ENCODE assay signal across 8 mouse cellular contexts in the genomic region with DNA sequence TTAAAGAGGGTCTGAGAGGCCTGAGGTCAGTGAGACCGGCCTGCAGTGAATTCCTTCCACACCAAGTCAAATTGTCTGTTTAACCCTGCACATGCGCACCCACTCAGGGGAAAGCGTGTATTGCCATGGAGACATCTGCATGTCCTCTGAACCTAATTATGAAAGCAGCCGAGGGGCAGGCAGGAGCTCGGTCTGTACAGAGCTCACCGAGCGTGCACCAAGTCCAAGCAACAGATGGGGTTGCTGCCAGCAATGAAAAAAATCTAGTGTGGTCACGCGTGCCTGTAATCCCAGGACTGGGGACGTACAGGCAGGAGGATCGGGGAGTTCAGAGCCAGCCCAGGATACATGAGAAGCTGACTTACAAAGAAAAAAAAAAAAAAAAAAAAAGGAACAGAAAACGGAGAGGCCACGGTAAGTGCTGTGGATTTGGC. TPM values are rescaled to one million over a fixed set of nuclear protein-coding genes. Genes with fewer than 3 reads are reported as not detected.
DNase-seq lines count a peak whose midpoint lies in the region; ATAC-seq and TF ChIP-seq lines count a peak whose summit lies in the region.

No protein-coding gene starts in this region.

- no peaks in the 10 kb centered on the region for H3K9me3 ChIP-seq in heart, embryonic 12.5 days (replicated peaks)
- H3K9me3 ChIP-seq in kidney, postnatal 0 days (replicated peaks; ENCODE audit: low read length) = no peaks in the 10 kb centered on the region
- no peaks in the 10 kb centered on the region for H3K9me3 ChIP-seq in liver, postnatal 0 days (ENCODE audit: low read length)

- no peak for TF ChIP-seq CTCF in kidney, postnatal 0 days (IDR thresholded peaks at IDR 0.05; ENCODE audit: low read depth)
- TF ChIP-seq CTCF in liver, postnatal 0 days (IDR thresholded peaks at IDR 0.05; ENCODE audit: low read depth) = no peak

- TF ChIP-seq EP300 in liver, postnatal 0 days (IDR thresholded peaks at IDR 0.05; ENCODE audit: low read depth) = no peak

- no peak for ATAC-seq in heart, embryonic 12.5 days (ENCODE audit: insufficient number of reproducible peaks, low FRiP score)
- ATAC-seq in kidney, postnatal 0 days (replicated peaks; ENCODE audit: low FRiP score, low read depth) = peak; percentile 75
- no peak for ATAC-seq in liver, postnatal 0 days

- peaks cover 23% of the 10 kb centered on the region; the same call in 1 of the 2 replicates for H3K4me1 ChIP-seq in heart, embryonic 12.5 days (replicated peaks)
- peaks cover 4% of the 10 kb centered on the region; the same call in 1 of the 2 replicates for H3K4me1 ChIP-seq in kidney, postnatal 0 days (replicated peaks; ENCODE audit: insufficient read depth, low read length)
- peaks cover 3% of the 10 kb centered on the region; the same call in 1 of the 2 replicates for H3K4me1 ChIP-seq in liver, postnatal 0 days (ENCODE audit: insufficient read depth)

- peak; percentile 12 for DNase-seq in gastrocnemius, postnatal 14 days
- DNase-seq in gastrocnemius, postnatal 36 days = no peak
- DNase-seq in embryo, embryonic 10.5 days (ENCODE audit: low spot score) = peak; percentile 71
- DNase-seq in kidney, postnatal 0 days (ENCODE audit: low spot score) = peak; percentile 46
- no peak for DNase-seq in liver, postnatal 0 days
- DNase-seq in skeletal muscle tissue, adult 2 months (ENCODE audit: low read depth, low spot score) = peak; percentile 10
- no peak for DNase-seq in adrenal gland, postnatal 25 days

- H3K27me3 ChIP-seq in heart, embryonic 12.5 days (replicated peaks) = no peaks in the 10 kb centered on the region
- H3K27me3 ChIP-seq in kidney, postnatal 0 days (ENCODE audit: insufficient read depth, low read length) = no peaks in the 10 kb centered on the region
- no peaks in the 10 kb centered on the region for H3K27me3 ChIP-seq in liver, postnatal 0 days (ENCODE audit: insufficient read depth, low read length)

- peak overlapping the region; percentile 61 for H3K4me2 ChIP-seq in heart, embryonic 12.5 days
- H3K4me2 ChIP-seq in kidney, postnatal 0 days (ENCODE audit: low read length) = peak overlapping the region; percentile 51
- peak overlapping the region; percentile 48 for H3K4me2 ChIP-seq in liver, postnatal 0 days (ENCODE audit: low read depth, low read length)

- H3K4me3 ChIP-seq in heart, embryonic 12.5 days = no peak overlapping the region
- H3K4me3 ChIP-seq in kidney, postnatal 0 days (replicated peaks; ENCODE audit: low read depth, low read length) = peak overlapping the region; percentile 19
- H3K4me3 ChIP-seq in liver, postnatal 0 days (ENCODE audit: low read depth, low read length) = no peak overlapping the region

- no peak overlapping the region for H3K9ac ChIP-seq in heart, embryonic 12.5 days
- 0 out of 2 replicates have a peak overlapping the region, but pooled peaks have one; percentile 24 for H3K9ac ChIP-seq in kidney, postnatal 0 days (ENCODE audit: low read depth, low read length)
- H3K9ac ChIP-seq in liver, postnatal 0 days (replicated peaks) = no peak overlapping the region

- intact Hi-C loops in gastrocnemius, postnatal 14 days (cut with DNase I; ENCODE audit: low total_unique reads) = loop anchor here (5.0 kb wide), 1 partner anchor 200 kb away; no protein-coding TSS in a partner anchor
- intact Hi-C loops in gastrocnemius, postnatal 36 days (cut with DNase I) = no loop called here

- WGBS in heart, embryonic 12.5 days = 58% methylated on average over 13 of the region's 13 CpGs
- WGBS in kidney, postnatal 0 days = 24% methylated on average over 13 of the region's 13 CpGs
- WGBS in liver, postnatal 0 days (ENCODE audit: insufficient replicate concordance) = 67% methylated on average over 13 of the region's 13 CpGs

- no peak overlapping the region for H3K27ac ChIP-seq in heart, embryonic 12.5 days (ENCODE audit: poor library complexity, severe bottlenecking)
- peak overlapping the region; percentile 21; the same call in 1 of the 2 replicates for H3K27ac ChIP-seq in kidney, postnatal 0 days
- no peak overlapping the region for H3K27ac ChIP-seq in liver, postnatal 0 days (ENCODE audit: low read depth)

- H3K36me3 ChIP-seq in heart, embryonic 12.5 days = peaks cover 3% of the 10 kb centered on the region; the same call in 1 of the 2 replicates
- no peaks in the 10 kb centered on the region for H3K36me3 ChIP-seq in kidney, postnatal 0 days (ENCODE audit: insufficient read depth, low read length)
- H3K36me3 ChIP-seq in liver, postnatal 0 days (replicated peaks; ENCODE audit: insufficient read depth, low read length) = peaks cover 8% of the 10 kb centered on the region

RNA-seq across cellular contexts. Expression of gene Crebl2, which starts 32.7 kb away (rescaled TPM):
- 1 to 10 TPM; 3.5 to 5.0 TPM for total RNA-seq in gastrocnemius, postnatal 14 days (2021)
- total RNA-seq in gastrocnemius, postnatal 36 days (2021) = 1 to 10 TPM; 6.7 to 8.3 TPM
- 1.9 and 2.3 TPM in 2 replicates for polyA plus RNA-seq in heart, embryonic 12.5 days (2016; fragmentation: Nextera tagmentation; extraction: Ambion mirVana)
- polyA plus RNA-seq in kidney, postnatal 0 days (2015; fragmentation: Nextera tagmentation; extraction: Ambion mirVana) = 5.2 and 5.6 TPM in 2 replicates
- 6.3 and 6.6 TPM in 2 replicates for polyA plus RNA-seq in liver, postnatal 0 days (2015; fragmentation: Nextera tagmentation; extraction: Ambion mirVana)
- total RNA-seq in adrenal gland, postnatal 25 days (2021) = 23.0 and 33.9 TPM in 2 replicates

RNA-seq across cellular contexts. Expression of gene Gpr19, which starts 35.7 kb away (rescaled TPM):
- 1 to 10 TPM; 5.5 to 5.8 TPM for total RNA-seq in gastrocnemius, postnatal 14 days (2021)
- 1 to 10 TPM; 3.5 to 4.6 TPM for total RNA-seq in gastrocnemius, postnatal 36 days (2021)
- polyA plus RNA-seq in heart, embryonic 12.5 days (2016; fragmentation: Nextera tagmentation; extraction: Ambion mirVana) = 9.0 and 10.2 TPM in 2 replicates
- 11.1 and 12.1 TPM in 2 replicates for polyA plus RNA-seq in kidney, postnatal 0 days (2015; fragmentation: Nextera tagmentation; extraction: Ambion mirVana)
- 4.6 and 4.8 TPM in 2 replicates for polyA plus RNA-seq in liver, postnatal 0 days (2015; fragmentation: Nextera tagmentation; extraction: Ambion mirVana)
- 8.9 and 11.3 TPM in 2 replicates for total RNA-seq in adrenal gland, postnatal 25 days (2021)

RNA-seq across cellular contexts. Expression of gene Cdkn1b, which starts 57.5 kb away (rescaled TPM):
- 10 to 100 TPM; 42.0 to 42.4 TPM for total RNA-seq in gastrocnemius, postnatal 14 days (2021)
- total RNA-seq in gastrocnemius, postnatal 36 days (2021) = 10 to 100 TPM; 35.3 to 39.5 TPM
- polyA plus RNA-seq in heart, embryonic 12.5 days (2016; fragmentation: Nextera tagmentation; extraction: Ambion mirVana) = 16.8 and 17.4 TPM in 2 replicates
- 25.1 and 25.9 TPM in 2 replicates for polyA plus RNA-seq in kidney, postnatal 0 days (2015; fragmentation: Nextera tagmentation; extraction: Ambion mirVana)
- polyA plus RNA-seq in liver, postnatal 0 days (2015; fragmentation: Nextera tagmentation; extraction: Ambion mirVana) = 10.9 and 14.1 TPM in 2 replicates
- 52.2 and 89.9 TPM in 2 replicates for total RNA-seq in adrenal gland, postnatal 25 days (2021)

Comparison
In these comparisons a context has a peak if more than half of its experiments do, and no peak if none do; other contexts are left out.
1. DNase-seq: peak in gastrocnemius, postnatal 14 days (single experiment), embryo, embryonic 10.5 days (single experiment), kidney, postnatal 0 days (single experiment) and skeletal muscle tissue, adult 2 months (single experiment); none in gastrocnemius, postnatal 36 days (0 of 2), liver, postnatal 0 days (single experiment) and adrenal gland, postnatal 25 days (single experiment).
2. Peak in every context shown above with its lines, with median percentiles within 50 percentile points of each other: H3K4me2 ChIP-seq.